Mouse (Mus musculus) forebrain, embryonic 14.5 days (tissue): Measurements from ENCODE around the gene Gtpbp3. TPM values are rescaled to one million over a fixed set of nuclear protein-coding genes. Genes with fewer than 3 reads are reported as not detected.

Experiments used
- ATAC-seq: fragments of 200-750 bp; cut with Nextera tagmentation; 2 replicates; pipeline ENCODE4 v1.8.0; 2017; ENCODE audit warnings: mild to moderate bottlenecking, moderate library complexity
- DNase-seq: peaks from one replicate; pipeline ENCODE4 v3.0.0-alpha.2; 2015; ENCODE audit warnings: low spot score
- H3K27ac ChIP-seq: fragments of 300-500 bp; sonication (generic); 2 replicates; pipeline ENCODE4 v1.5.1; 2014; ENCODE audit warnings: low read depth, mild to moderate bottlenecking, control low read depth, low read length, moderate library complexity
- H3K27me3 ChIP-seq: fragments of 300-500 bp; sonication (generic); replicated peaks from 2 replicates; pipeline ENCODE4 v1.6.1; 2014; ENCODE audit warnings: low read length, control low read depth, mixed read lengths; ENCODE audit not compliant: control insufficient read depth, insufficient read depth
- H3K36me3 ChIP-seq: fragments of 300-500 bp; sonication (generic); 2 replicates; pipeline ENCODE4 v1.6.1; 2014; ENCODE audit warnings: low read length, control low read depth; ENCODE audit not compliant: control insufficient read depth, insufficient read depth
- H3K4me1 ChIP-seq: fragments of 300-500 bp; sonication (generic); 2 replicates; pipeline ENCODE4 v1.6.1; 2014; ENCODE audit warnings: antibody characterized with exemption, low read length, control low read depth; ENCODE audit not compliant: control insufficient read depth, insufficient read depth
- H3K4me2 ChIP-seq: fragments of 300-500 bp; sonication (generic); 2 replicates; pipeline ENCODE4 v1.6.1; 2014; ENCODE audit warnings: mild to moderate bottlenecking, control low read depth, low read length
- H3K4me3 ChIP-seq: fragments of 300-500 bp; sonication (generic); 2 replicates; pipeline ENCODE4 v1.5.1; 2014; ENCODE audit warnings: low read depth, low read length, control low read depth
- H3K9ac ChIP-seq: fragments of 300-500 bp; sonication (generic); 2 replicates; pipeline ENCODE4 v1.6.1; 2014; ENCODE audit warnings: mild to moderate bottlenecking, low read length, control low read depth, moderate library complexity
- H3K9me3 ChIP-seq: fragments of 300-500 bp; sonication (generic); replicated peaks from 2 replicates; pipeline ENCODE4 v1.6.1; 2016; ENCODE audit warnings: low read length, control low read depth, mixed read lengths; ENCODE audit not compliant: control insufficient read depth
- WGBS: fragments of 180-500 bp; shearing (Covaris S2); extraction: QIAGEN DNeasy Blood & Tissue Kit; methylation state at CpG from one replicate; pipeline ENCODE4 v1.1.7; 2014; 5-methylcytosine and 5-hydroxymethylcytosine counted together
- polyA plus RNA-seq: library from polyadenylated mRNA; unstranded; fragments of >200 nt; fragmentation: Nextera tagmentation; extraction: Ambion mirVana; gene quantifications from 2 replicates; pipeline ENCODE4 v1.2.1, GENCODE M21; 2014

Gene Gtpbp3
- polyA plus RNA-seq, 1 experiment from 2014 or later, result 2.2 TPM

DNA sequence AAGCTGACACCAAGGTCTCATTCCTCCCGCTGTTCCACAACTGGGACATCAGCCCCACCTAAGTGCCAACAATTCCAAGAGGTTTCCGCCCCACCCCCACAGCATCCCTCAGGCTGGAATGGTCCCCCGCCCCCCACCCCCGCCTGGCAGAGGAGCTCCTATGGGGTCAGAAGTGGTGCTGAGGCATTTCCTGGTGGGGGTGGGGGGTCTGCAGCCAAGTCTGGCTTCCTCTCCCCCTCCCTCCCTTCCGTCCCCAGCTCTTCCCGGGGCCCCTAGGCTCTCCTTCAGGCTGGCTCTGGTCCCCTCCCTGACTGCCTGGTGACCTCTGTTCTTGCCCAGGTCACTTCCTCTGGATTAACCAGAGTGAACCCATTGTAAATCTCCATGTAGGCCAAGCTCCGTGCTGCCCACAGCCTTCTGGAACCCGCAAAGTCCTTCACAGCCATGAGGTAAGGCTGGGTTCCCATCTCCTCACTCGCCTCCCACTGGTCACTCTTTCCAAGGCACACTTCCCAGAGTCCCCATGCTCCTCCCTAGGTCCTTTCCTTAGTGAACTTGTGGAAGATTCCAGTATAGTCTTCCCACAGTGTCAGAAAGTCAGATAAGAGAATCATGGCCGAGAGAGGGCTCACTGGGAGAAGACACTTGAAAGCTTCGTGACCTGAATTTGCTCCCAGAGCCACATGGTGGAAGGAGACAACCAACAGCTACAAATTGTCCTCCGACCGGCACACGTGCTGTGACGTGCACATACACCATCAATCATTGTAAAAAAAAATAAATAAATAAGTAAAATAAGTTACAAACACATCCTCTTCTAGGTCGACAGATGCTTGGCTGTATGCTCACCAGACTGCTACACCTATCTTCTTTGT is 11.2 kb downstream of the Gtpbp3 start:
- DNase-seq (no peak), ATAC-seq (no peak)
- Histone ChIP-seq H3K9ac (no peak overlapping the region), H3K4me1 (no peaks in the 10 kb centered on the region), H3K36me3 (0 out of 2 replicates have a peak, but pooled peaks cover 7% of the 10 kb centered on the region), H3K4me3 (no peak overlapping the region), H3K27ac (no peak overlapping the region), H3K27me3 (no peaks in the 10 kb centered on the region), H3K9me3 (no peaks in the 10 kb centered on the region), H3K4me2 (no peak overlapping the region)
- 52% methylated on average over 15 of the region's 16 CpGs for WGBS

DNA sequence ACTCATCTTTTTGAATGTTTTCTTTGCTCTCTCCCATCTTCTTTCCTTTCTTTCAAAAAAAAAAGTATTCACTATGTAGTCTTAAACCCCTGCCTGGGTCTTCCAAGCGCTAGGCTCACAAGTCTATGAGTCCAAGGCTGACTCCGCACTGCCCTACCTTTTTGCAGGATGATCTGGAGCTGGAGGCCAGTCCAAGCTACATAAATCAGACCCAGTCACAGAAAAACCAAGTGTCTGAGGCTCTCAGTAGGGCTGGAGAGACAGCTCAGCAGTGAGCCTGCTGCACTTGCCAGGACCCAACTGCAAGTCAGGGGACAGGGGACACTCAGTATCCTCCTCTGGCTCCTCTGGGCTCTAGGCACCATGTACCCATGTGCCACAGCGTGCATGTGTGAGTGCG is 16.4 kb downstream of the Gtpbp3 start:
- no peak overlapping the region for H3K27ac ChIP-seq
- DNase-seq (no peak), ATAC-seq (no peak)
- 90% methylated on average over 4 of the region's 4 CpGs for WGBS
- H3K9me3 ChIP-seq, result no peaks in the 10 kb centered on the region
- no peaks in the 10 kb centered on the region for H3K36me3 ChIP-seq
- peaks cover 32% of the 10 kb centered on the region for H3K27me3 ChIP-seq
- H3K9ac ChIP-seq, result no peak overlapping the region
- H3K4me2 ChIP-seq, result no peak overlapping the region
- no peak overlapping the region for H3K4me3 ChIP-seq
- no peaks in the 10 kb centered on the region for H3K4me1 ChIP-seq

DNA sequence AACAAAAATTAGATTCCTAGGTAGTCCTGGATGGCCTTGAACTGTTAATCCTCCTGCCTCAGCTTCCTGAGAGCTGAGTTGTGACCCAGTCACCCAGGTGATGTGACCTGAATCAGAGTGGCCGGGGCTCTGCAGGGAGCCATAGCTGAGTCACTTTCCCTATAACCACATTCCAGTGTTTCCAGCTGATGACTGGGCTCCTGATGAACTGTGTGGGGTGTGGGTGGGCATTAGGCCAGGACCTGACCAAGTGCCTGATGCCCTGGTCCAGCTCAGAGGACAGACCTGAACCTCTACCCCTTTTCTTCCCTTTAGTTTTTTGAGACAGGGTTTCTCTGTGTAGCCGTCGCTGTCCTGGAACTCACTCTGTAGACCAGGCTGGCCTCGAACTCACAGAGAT is 17.4 kb downstream of the Gtpbp3 start:
- DNase-seq, result no peak
- 89% methylated on average over 4 of the region's 4 CpGs for WGBS
- Histone ChIP-seq H3K9me3 (no peaks in the 10 kb centered on the region), H3K27ac (no peak overlapping the region), H3K4me3 (no peak overlapping the region), H3K27me3 (peaks cover 32% of the 10 kb centered on the region), H3K9ac (no peak overlapping the region), H3K36me3 (no peaks in the 10 kb centered on the region), H3K4me1 (no peaks in the 10 kb centered on the region), H3K4me2 (no peak overlapping the region)
- no peak for ATAC-seq

- Histone ChIP-seq H3K9me3 (no peaks in the 10 kb centered on the region), H3K4me3 (no peak overlapping the region), H3K4me1 (no peaks in the 10 kb centered on the region), H3K27ac (no peak overlapping the region), H3K27me3 (peaks cover 32% of the 10 kb centered on the region), H3K4me2 (no peak overlapping the region), H3K36me3 (no peaks in the 10 kb centered on the region), H3K9ac (no peak overlapping the region)
- ATAC-seq (no peak), DNase-seq (no peak)
- WGBS, result 82% methylated on average over 4 of the region's 4 CpGs
Measured at GRCm38 (mm10) chr8:71505979-71506378, 18.1 kb downstream of the Gtpbp3 start.

GRCm38 (mm10) chr8:71507589-71508104 is 19.7 kb downstream of the Gtpbp3 start:
- ATAC-seq (peak; percentile 90), DNase-seq (peak; percentile 94)
- H3K9me3 ChIP-seq, result no peaks in the 10 kb centered on the region
- H3K27me3 ChIP-seq, result peaks cover 32% of the 10 kb centered on the region
- H3K4me2 ChIP-seq, result peak overlapping the region; percentile 56
- H3K9ac ChIP-seq, result peak overlapping the region; percentile 45
- no peak overlapping the region for H3K27ac ChIP-seq
- no peaks in the 10 kb centered on the region for H3K36me3 ChIP-seq
- WGBS, result 0% methylated on average over 59 of the region's 61 CpGs
- peak overlapping the region; percentile 29 for H3K4me3 ChIP-seq
- H3K4me1 ChIP-seq, result no peaks in the 10 kb centered on the region

DNA sequence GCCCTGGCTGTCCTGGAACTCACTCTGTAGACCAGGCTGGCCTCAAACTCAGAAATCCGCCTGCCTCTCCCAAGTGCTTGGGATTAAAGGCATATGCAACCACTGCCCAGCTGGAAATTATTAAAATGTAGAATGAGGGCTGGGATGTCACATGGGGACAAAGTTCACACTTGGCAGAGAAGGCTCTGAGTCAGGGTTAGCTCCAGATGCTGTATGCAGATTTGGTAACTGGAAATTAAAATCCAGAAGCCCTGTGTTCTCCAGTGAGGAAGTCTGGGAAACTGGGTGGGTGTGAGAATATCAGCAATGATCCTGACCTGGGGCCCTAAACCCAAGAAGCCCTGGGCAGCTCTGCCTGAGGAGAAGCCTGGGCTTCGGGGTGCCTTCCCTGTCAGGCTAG is 21.4 kb downstream of the Gtpbp3 start:
- no peak overlapping the region for H3K9ac ChIP-seq
- H3K9me3 ChIP-seq, result no peaks in the 10 kb centered on the region
- DNase-seq (no peak), ATAC-seq (no peak)
- no peak overlapping the region for H3K27ac ChIP-seq
- no peaks in the 10 kb centered on the region for H3K36me3 ChIP-seq
- peaks cover 32% of the 10 kb centered on the region for H3K27me3 ChIP-seq
- no peaks in the 10 kb centered on the region for H3K4me1 ChIP-seq
- 63% methylated on average over 2 of the region's 2 CpGs for WGBS
- no peak overlapping the region for H3K4me2 ChIP-seq
- no peak overlapping the region for H3K4me3 ChIP-seq

GRCm38 (mm10) chr8:71511644-71512043 is 23.7 kb downstream of the Gtpbp3 start, which contains the start of gene Plvap:
TSS of gene Plvap (minus strand) at chr8:71511752.
- H3K27ac ChIP-seq, result no peak within 1 kb of the TSS
- H3K36me3 ChIP-seq, result no peaks in the 10 kb centered on the region
- peaks cover 25% of the 10 kb centered on the region for H3K27me3 ChIP-seq

DNA sequence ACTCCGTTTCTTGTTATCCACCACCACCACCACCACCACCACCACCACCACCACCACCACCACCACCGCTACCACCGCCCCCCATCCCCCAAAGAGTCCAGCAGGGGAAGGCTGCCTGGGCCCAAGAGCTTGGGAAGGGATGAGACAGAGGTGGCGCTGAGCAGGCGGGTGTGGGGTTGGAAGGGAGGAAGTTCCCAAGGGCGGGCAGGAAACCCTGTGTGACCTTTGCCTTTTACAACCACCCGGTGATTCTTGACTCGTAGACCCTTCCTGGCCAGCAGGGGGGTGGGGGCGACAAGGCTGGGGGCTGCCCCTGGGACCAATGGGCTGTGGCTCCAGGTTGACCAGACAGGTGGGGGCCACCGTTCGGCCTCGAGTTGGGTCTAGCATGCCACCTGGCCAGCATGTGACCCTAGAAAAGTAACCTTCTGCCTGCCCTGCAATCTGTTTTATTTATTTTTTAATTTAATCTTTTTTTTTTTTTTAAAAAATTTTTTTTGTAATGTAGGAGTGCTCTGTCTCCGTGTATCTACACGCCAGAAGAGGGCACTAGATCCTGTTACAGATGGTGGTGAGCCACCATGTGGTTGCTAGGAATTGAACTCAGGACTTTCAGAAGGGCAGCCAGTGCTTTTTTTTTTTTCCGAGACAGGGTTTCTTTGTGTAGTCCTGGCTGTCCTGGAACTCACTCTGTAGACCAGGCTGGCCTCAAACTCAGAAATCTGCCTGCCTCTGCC is 25.3 kb downstream of the Gtpbp3 start:
- no peaks in the 10 kb centered on the region for H3K9me3 ChIP-seq
- H3K4me3 ChIP-seq, result no peak overlapping the region
- H3K4me1 ChIP-seq, result no peaks in the 10 kb centered on the region
- 72% methylated on average over 15 of the region's 15 CpGs for WGBS
- H3K27me3 ChIP-seq, result peaks cover 10% of the 10 kb centered on the region
- ATAC-seq (no peak), DNase-seq (no peak)
- H3K36me3 ChIP-seq, result no peaks in the 10 kb centered on the region
- no peak overlapping the region for H3K27ac ChIP-seq
- no peak overlapping the region for H3K4me2 ChIP-seq
- no peak overlapping the region for H3K9ac ChIP-seq

More at GRCm38 (mm10) chr8:71511644-71512043, 23.7 kb downstream of the Gtpbp3 start, which contains the start of gene Plvap:
- no peaks in the 10 kb centered on the region for H3K4me1 ChIP-seq
- DNase-seq (no peak), ATAC-seq (no peak)
- no peak within 1 kb of the TSS for H3K9ac ChIP-seq
- no peak within 1 kb of the TSS for H3K4me3 ChIP-seq
- no peak within 1 kb of the TSS for H3K4me2 ChIP-seq
- no peaks in the 10 kb centered on the region for H3K9me3 ChIP-seq
- WGBS, result 82% methylated on average over 14 of the region's 14 CpGs
